Mouse (Mus musculus) adrenal gland, adult (tissue): ENCODE measurements at regions not wholly inside any gene's neighbourhood (a gene's known extent, or its start where the extent isn't known, plus 50 kb on each side); places are given as distances from the start of the nearest gene placed in this dataset.

Experiments used
- DNase-seq, 2 experiments: peaks; one replicate each; pipeline ENCODE4 v3.0.0; 2022 to 2023; ENCODE audit warnings: low spot score in 1 of 2; ENCODE audit not compliant: inconsistent age in 2 of 2

DNA sequence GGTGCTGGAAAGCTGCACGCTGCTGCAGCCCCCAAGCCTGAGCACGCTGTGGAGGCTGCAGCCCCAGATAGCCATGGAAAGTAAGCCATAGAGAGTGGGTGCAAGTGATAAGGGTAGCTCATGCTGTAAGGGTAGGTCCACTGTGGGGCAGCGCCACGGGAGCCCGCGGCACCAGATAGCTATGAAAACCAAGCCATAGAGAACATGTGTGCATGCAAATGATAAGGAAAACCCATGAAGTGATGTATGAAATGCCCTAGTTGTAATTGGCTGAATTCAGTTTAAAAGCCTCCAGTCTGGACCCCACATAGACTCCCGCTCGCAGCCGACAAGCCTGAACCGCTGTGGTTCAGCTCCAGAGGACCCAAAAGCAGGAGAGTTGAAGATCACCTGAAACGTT is 58.8 kb upstream of the L3mbtl3 start:
- no peak for DNase-seq

DNA sequence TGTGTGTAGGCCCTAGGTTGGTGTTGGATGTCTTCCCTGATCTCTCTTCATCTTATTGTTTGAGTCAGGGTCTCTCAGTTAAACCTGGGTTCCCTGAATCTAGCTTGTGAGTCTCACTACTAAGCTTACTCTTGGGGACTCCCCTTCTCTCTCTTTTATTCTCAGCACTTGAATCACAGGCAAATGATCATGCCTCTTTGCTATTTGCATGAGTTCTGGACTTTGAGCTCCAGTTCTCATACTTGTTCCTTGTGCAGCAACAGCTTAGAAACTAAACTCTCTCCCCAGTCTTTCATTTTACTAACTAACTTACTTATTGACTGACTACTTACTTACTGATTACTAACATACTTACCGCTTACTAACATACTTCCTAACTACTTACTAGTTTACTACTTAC is 64.9 kb upstream of the L3mbtl3 start:
- DNase-seq: no peak

DNA sequence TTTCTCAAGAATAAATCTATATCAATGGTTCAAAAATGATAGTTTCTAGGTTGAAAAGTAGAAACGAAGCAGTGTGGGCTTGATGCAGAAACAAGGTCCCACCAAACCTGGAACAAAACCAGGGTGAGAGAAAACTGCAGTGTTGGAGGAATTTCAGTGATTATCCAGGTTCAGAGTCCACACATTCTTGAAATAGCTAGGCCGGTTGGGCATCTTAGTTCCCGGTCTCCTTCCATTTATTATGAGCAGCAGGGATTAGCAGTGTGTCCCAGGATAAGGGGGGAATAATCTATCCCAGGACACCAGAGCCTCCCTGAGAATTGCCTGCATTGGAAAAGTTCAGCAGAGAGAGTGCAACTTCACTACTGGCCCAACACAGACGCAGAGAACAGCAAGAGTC is 108.5 kb upstream of the L3mbtl3 start:
- no peak for DNase-seq

DNA sequence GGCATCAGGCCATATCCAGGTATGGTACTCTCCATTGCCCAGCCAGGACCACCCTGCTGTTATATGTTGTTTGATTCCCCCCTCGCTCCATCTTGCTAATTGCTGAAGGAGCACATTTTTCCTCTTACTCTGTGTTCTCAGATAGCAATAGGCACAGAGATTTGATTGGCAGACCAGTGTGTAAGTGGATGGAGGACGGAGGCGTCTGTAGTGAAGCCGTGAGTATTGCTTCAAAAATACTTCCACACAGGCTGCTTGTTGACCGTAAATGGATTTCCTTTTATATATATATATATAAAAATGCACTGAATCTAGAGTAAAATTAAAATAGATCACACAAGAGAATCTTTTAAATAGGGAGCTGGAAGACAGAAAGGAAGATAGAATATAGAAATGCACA is 115.6 kb upstream of the L3mbtl3 start:
- no peak for DNase-seq

DNA sequence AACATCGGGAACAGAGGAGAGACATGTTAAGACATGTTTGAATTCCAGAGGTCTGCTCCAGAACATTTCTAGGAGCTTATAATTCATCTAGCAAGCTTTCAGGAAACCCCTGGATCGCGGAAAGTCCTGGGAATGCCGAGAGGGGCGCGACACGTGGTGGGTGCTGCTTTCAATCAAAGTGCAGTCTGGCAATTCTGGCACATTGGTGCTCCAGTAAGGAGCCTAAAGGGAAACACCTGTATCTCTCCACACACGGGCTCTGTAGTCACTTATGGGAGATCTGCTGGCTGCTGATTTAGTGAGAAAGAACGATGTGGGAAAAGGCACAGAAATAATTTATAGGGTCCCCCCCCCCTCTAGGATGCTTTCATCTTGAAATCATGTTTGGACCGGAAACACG is 116.4 kb upstream of the L3mbtl3 start:
- DNase-seq: no peak

DNA sequence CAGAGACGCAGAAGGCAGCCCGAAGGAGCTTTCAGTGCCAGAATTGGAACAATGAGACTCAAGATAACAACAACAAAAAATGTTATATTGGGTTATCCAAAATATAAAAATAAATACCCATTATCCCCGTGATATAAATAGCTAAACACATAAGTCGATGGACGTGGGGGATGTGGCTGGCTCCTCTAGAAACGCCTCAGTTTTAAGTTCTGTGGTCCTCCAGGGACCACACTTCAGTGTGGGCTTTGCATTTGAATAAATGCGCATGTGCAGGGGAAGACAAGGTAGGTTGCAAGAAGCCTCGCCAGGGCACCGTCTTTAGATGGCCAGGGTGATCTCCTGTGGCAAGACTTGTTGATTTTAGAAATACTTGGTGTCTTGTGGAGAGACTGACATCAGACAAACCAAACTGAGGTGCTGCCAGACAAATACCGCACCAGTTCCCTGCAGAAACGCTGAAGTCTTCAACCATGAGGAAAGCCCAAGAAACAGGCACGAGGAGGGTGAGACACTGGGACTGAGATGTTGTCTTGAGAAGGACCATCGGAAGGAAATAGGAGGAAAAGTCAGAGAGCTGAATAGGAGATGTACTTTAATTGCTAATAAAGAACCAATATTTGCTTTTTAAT is 117.2 kb upstream of the L3mbtl3 start:
- DNase-seq: no peak

DNA sequence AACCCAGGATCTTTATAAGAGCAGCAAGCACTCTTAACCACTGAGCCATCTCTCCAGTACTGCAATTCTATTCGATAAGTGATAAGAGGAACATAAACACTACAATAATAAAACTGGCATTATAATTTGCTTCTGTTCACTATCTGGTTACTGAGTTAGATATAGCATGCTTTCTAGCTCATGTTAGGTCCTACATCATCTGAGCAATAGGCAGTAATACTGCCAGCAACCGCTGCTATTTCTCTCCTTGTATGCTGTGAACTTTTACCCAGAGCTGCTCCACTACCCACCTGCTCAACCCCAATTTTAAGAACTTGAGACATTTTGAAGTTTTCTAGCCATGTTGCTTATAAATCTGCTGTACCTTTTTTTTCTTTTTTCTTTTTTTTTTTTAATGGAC is 118.0 kb upstream of the L3mbtl3 start:
- DNase-seq: no peak

DNA sequence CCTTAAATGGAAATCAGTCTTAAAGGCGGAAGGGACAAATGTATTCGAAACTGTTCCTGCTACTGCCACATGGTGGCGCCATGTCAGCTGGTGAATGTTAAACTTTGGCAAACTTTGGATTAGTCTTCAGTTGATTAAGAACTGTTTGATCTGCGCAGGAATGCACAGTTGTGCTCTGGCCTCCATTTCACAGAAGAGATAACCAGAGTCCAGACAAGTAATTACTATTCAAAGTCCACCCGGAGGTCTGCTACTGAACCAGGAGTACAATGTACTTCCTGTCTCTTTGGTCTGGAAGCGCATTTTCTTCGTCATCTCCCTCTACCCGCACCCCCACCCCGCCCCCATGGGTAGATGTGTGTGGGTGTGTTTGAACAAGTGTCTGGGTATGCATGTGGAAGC is 118.6 kb upstream of the L3mbtl3 start:
- peak; percentile 44 to 78 for DNase-seq

DNA sequence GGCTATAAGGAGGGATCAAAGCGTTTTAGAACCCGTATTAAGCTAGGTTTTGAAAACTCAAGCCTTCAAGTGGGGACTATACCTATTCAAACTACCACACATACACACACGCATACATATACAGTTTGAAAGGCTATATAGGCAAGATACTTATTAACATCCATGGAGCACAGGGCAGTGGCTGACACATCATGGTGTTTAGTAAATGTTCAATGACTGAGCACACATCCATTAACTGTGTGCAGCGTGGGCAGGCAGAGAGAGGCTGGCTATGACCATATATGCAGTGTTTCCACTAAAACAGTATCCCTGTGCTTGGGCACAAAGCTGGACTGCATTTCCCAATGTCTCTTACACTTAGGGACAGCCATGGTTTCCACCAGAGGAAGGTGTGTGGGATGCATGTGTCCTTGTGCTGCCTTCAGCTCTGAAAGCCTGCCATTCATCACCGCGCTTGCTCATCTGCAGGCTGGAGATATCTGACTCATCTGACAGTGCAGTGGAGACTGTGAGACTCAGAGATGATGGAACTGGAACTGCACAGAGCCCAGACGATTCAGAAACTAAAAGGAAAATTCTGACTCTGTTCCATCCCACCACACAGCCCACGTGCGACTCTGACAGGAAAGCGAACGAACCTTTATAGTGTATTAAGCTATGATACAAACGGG is 124.6 kb upstream of the L3mbtl3 start:
- peak; percentile 65 to 79 for DNase-seq

DNA sequence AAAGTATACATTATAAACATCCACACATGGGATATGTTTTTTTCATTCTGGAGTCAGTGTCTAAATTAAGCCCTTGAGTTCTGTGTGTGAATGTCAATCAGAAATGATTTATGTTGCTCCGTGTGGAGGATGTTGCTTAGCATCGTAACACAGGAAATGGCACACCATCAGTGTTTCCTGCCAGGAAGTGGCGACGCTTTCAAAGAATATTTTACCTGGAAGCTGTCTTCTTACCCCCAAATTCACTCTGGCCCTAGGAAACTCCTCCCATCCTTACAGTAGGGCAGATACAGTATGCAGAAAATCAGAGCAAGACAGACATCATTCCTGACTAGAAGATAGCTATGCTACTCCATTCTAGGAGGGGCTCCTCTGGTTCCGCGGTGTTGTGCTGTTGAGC is 145.1 kb upstream of the L3mbtl3 start:
- no peak for DNase-seq

DNA sequence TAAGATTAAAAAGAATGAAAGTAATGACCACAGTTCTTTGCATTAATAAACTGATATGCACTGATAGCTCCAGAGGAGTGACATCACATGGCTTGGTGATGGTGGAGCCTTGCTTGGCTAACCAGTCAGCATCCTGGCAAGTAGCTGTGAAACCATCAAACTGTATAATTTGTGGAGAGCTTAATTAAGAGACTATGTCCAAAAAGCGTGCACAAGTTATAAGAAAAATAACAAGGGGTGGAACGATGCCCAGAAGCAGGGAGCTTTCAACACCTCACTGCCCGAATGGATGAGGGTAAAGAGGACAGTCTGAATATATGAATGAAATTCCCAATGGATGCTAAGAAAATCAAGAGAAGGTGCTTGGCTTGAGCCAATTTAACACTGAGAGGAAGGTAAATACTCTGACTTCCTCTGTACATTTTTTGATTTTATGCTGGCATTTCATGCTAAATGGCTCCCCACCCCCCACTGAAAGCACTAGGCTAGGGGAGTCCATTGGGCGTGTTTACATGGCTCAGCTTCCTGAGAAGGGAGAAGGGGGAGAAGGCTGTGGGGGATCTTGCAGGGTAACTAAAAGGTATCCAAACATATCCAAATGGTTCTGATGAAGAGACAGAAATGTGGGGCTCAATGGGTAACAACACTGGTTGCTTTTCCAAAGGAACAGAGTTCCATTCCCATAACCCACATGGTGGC is 150.2 kb upstream of the L3mbtl3 start:
- no peak for DNase-seq

DNA sequence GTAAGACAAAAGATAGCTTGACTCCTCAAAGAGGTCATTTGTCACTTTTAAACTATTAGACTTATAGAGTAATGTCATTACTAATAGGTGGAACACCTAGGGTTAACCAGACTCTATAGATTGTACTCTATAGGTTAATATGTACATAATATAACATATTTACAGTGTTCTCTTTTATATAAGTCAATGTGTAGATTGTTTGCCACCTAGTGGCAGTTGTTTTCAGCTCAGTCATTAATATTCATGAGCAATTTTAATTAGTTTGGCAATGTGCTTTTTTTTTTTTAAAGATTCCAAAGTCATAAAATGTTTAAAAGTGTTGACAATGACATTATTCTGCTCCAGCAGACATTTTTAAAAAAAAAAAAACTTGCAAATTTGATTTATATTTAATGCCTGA is 164.4 kb upstream of the L3mbtl3 start:
- no peak for DNase-seq

DNA sequence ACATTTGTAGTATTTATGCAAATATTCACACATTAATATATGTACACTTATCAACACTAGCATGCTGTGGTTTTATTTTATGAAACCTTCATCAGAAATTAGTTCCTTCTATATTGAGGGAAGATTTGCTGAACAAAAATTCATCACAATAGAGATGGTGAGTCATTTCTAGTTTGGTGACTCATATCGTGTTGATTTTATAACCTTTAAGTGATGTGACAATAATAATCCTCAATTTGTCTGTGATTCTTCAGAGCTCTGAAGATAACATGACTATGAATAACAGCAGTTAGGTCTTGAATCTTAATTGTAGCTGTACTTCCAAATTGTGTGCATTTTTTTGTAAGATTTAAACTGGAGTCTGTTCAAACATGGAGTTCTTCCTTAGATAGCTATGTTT is 168.3 kb upstream of the L3mbtl3 start:
- DNase-seq: no peak

DNA sequence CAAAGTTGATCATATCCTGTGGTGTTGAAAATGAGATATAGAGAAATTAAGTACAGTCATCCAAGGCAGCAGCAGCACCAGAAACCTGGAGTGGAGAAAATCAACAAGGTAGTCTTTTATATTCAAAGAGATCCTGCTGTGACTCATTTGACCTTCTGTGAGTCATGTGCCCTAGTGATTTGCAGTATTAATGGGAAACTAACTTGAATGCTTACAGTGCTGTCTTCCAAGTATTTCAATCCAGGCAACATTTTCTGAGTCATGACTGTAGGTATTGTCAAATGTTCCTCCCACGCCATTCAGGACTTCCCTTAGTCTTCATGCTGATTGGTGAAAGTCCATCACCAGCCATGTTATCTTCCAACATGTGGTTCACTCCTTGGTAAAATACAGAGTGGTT is 169.0 kb upstream of the L3mbtl3 start:
- peak; percentile 24 to 81 for DNase-seq

DNA sequence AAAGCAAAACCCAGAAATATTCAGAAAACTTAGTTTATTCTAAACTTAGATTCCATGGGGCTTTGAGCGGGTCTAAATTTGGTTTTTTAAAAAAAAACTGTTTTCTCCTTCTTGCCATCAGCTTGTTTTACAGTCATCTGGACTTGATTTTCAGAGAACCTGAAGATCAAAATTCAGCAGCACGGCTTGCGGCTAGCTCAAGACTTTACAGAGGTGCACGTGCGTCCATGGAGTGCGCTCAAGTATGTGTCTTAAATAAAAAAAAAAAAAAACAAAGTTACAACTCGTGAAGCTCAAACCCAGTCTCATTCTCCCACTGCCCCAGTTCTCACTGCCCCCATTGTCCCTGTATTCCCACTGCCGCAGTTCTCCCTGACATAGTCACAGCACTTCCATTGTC is 180.5 kb upstream of the L3mbtl3 start:
- DNase-seq: no peak

DNA sequence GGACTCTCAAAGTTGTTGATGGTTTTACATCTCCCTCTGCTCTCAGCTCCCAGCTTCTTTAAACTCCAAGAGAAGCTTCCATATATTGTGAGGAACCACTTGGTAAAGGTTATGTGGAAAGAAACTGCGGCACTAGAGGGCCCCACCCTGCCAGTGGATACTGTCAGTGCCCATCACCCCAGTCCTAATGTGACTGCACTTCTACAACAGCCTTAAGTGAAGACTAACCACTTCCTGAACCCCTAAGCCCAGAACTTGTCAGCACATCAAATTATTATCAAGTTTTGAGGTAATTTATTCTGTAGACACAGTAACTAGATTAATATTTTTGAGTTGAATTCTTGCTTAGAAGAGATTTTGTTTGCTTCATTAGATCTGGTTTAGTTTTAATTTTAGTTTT is 182.3 kb upstream of the L3mbtl3 start:
- no peak for DNase-seq

DNA sequence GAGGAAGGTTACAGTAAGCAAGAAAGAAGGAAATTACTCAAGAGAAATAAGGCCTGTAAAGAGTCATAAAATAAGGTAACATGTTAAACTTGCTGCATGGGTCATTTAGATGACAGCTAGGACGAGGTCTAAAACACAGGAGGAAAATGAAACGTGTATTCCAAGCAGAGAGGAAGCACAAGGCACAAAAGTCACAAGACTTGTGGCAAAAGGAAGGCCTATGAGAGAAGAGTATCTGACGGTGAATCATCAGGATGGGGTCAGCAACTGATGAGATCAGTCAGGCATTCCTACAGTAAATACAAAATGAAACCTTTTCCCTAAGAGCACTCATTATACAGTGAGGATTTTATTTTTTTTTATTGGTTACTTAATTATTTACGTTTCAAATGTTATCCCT is 183.6 kb upstream of the L3mbtl3 start:
- no peak for DNase-seq

DNA sequence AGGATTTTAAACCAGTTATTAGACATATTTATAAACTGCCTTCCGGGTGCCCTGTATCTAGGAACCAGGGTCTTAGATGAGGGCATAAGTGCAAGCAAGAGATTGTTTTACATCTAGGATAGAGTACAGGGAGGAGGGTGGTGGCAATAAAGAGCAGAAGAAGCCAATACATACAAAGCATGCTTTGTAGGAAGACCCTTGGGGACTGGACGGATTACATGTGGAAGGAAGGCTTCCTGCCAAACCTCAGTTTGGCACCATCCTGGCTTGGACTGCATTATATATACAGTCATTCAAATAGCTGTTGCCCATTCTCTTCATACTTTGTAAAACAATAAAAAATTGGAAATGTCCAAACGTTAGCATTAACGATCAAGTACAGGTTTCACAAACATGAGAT is 184.7 kb upstream of the L3mbtl3 start:
- DNase-seq: no peak

DNA sequence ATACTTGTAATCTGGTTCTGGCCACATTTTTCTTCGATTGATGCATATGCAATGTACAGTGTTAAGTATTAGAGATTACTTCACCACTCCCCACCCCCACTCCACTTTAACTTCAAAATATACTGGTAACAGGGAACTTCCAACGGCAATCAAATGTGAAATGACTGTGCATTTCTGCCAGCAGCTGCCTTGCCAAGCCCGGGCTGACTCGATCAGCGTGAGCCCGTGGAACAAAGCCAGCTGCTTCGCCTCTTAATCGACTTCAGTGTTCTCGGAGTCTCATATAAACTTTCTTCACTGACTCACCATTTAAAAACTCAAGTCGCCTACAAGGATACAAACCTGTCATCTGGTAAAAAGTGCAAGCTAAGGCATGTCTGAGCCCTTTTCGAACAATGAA is 188.7 kb upstream of the L3mbtl3 start:
- peak; percentile 45 to 71 for DNase-seq

DNA sequence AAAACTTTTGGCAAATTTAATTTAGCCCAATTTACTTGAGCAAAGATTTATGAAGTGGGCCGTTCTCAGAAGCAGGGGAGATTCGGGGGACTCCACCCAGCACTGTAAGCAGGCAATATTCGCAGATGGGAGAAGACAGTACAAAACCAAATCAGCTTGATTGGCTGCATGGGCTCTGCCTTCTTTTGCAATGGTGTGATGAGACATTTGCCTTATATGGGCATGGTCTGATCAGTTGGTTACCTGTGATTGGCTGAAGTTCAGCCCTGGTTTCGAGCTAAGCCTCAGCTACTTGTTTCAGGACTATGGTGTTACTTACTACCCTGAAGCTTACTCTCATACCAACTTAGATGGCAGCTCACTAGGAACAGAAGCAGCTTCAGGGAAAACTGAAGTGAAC is 185.6 kb upstream of the Arhgap18 start:
- no peak for DNase-seq

DNA sequence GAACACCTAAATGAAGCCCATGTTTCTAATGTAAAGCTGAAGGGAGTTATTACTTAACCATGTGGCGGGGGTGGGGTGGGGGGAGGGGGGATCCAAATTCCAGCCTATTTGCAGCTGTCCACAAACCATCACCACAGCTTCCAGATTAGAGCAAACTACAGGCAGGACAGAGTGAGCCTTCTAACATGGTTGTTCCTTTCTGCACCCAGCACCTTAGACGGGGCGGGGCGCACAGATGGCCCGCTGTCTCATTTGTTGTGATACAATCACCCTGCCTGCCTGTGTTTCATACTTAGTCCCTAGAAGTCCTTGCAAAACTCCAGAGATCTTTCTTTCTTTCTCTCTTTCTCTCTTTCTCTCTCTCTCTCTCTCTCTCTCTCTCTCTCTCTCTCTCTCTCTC is 182.8 kb upstream of the Arhgap18 start:
- no peak for DNase-seq

DNA sequence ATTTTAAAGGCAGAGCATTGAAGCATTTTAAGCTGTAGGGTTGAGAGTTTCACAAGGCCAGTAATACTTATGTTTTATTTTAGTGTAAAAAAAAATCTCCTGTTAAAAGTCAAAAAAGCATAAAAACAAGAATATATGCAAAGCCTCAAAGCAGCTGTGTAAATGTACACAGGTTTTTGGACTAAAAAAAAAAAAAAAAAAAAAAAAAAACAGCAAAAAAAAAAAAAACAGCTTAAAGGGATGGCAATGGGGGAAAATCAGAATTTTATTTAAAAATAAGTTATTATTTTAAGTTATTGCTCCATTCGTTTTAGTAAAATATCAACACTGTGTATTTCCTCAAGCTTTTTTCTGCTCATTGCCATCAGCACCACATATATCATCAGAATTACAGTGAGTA is 181.8 kb upstream of the Arhgap18 start:
- DNase-seq: no peak

DNA sequence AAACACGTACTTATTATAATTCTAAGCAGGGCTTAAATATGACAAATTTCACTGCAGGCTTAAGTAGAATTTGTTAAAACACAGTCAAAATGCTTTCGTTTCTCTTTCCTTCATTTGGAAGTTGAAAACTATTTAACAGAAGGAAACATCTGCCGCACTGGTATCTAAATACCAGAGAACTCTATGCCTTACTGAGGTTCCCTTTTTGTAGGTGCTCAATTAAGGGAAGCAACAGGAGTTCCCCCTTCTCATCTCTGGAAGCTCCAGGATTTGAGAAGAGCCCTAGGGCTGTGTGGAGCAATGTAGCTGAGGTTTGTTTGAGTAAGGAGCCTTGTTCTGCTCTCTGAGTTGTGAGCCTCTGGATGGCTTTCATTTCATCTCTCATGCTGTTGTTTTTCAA is 177.1 kb upstream of the Arhgap18 start:
- DNase-seq: no peak
